Mouse (Mus musculus) lung, embryonic 16.5 days (tissue): ENCODE results near the gene Cab39l. TPM values are rescaled to one million over a fixed set of nuclear protein-coding genes. Genes with fewer than 3 reads are reported as not detected.
A peak's percentile ranks its signal among the peaks of the same experiment; 100 is the strongest.
"Not testable (repeated sequence)": the region's sequence is repeated elsewhere in the genome, so short reads cannot be mapped to it uniquely, and the experiment has no call there.

Source experiments
- ATAC-seq: fragments of 200-750 bp; cut with Nextera tagmentation; 2 replicates; pipeline ENCODE4 v1.8.0; 2017; ENCODE audit warnings: low read depth, mild to moderate bottlenecking, moderate library complexity
- H3K27ac ChIP-seq: fragments of 300-500 bp; sonication (generic); 2 replicates; pipeline ENCODE4 v1.5.1; 2014; ENCODE audit warnings: mild to moderate bottlenecking, control low read depth, low read length
- H3K27me3 ChIP-seq: fragments of 300-500 bp; sonication (generic); 2 replicates; pipeline ENCODE4 v1.6.1; 2014; ENCODE audit warnings: low read depth, low read length, mixed read lengths; ENCODE audit not compliant: control insufficient read depth, insufficient read depth
- H3K36me3 ChIP-seq: fragments of 300-500 bp; sonication (generic); 2 replicates; pipeline ENCODE4 v1.6.1; 2014; ENCODE audit warnings: low read length; ENCODE audit not compliant: control insufficient read depth, insufficient read depth
- H3K4me1 ChIP-seq: fragments of 300-500 bp; sonication (generic); replicated peaks from 2 replicates; pipeline ENCODE4 v1.6.1; 2014; ENCODE audit warnings: low read length, mixed read lengths; ENCODE audit not compliant: control insufficient read depth, insufficient read depth
- H3K4me2 ChIP-seq: fragments of 300-500 bp; sonication (generic); 2 replicates; pipeline ENCODE4 v1.6.1; 2014; ENCODE audit warnings: low read depth, low read length, control low read depth
- H3K4me3 ChIP-seq: fragments of 300-500 bp; sonication (generic); 2 replicates; pipeline ENCODE4 v1.5.1; 2014; ENCODE audit warnings: mild to moderate bottlenecking, low read length, control low read depth
- H3K9ac ChIP-seq: fragments of 300-500 bp; sonication (generic); 2 replicates; pipeline ENCODE4 v1.6.1; 2014; ENCODE audit warnings: low read length, control low read depth
- H3K9me3 ChIP-seq: fragments of 300-500 bp; sonication (generic); 2 replicates; pipeline ENCODE4 v1.6.1; 2016; ENCODE audit warnings: low read length; ENCODE audit not compliant: control insufficient read depth
- WGBS: fragments of 180-500 bp; shearing (Covaris S2); extraction: QIAGEN DNeasy Blood & Tissue Kit; methylation state at CpG from one replicate; pipeline ENCODE4 v1.1.7; 2014; 5-methylcytosine and 5-hydroxymethylcytosine counted together
- polyA plus RNA-seq: library from polyadenylated mRNA; unstranded; fragments of >200 nt; fragmentation: Nextera tagmentation; extraction: Ambion mirVana; gene quantifications from 2 replicates; pipeline ENCODE4 v1.2.1, GENCODE M21; 2015

The Cab39l gene
- polyA plus RNA-seq = 50.0 and 52.2 TPM in 2 replicates

- Histone ChIP-seq H3K27me3 (no peaks in the 10 kb centered on the region), H3K9ac (peak within 1 kb of the TSS; percentile 91), H3K4me3 (peak within 1 kb of the TSS; percentile 93), H3K27ac (peak within 1 kb of the TSS; percentile 84), H3K36me3 (no peaks in the 10 kb centered on the region), H3K4me2 (peak within 1 kb of the TSS; percentile 80), H3K9me3 (no peaks in the 10 kb centered on the region), H3K4me1 (peaks cover 3% of the 10 kb centered on the region; the same call in 1 of the 2 replicates)
- ATAC-seq = peak; percentile 100
- under 1% methylated on average over 62 of the region's 66 CpGs for WGBS
Measured at GRCm38 (mm10) chr14:59440558-59441471, at the start of gene Cab39l, which contains the start of gene Setdb2. TSS of gene Cab39l (plus strand) at chr14:59440972. TSS of gene Setdb2 (minus strand) at chr14:59440884.

DNA sequence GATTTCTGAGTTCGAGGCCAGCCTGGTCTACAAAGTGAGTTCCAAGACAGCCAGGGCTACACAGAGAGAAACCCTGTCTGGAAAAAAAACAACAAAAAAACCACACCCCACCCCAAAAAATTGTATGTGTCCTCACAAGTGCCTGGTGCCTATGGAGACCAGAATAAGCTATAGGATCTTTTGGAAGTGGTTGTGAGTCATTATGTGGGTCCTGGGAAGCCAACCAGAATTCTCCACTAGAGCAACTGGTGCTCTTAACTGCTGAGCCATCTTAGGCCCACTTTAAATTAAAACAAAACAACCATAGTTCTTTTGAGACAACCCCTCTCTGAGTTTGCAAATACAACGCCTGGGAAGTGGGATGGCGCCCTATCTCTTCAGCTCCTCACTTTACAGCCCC, 45.5 kb upstream of the Cab39l start, which contains the start of gene Phf11c:
Phf11c (minus strand) TSS at position 101 of the 400 bp plus-strand sequence.
- no peaks in the 10 kb centered on the region for H3K27me3 ChIP-seq
- H3K4me2 ChIP-seq = no peak within 1 kb of the TSS
- no peak within 1 kb of the TSS for H3K27ac ChIP-seq
- ATAC-seq = no peak
- H3K4me1 ChIP-seq = no peaks in the 10 kb centered on the region
- no peaks in the 10 kb centered on the region for H3K36me3 ChIP-seq
- H3K9me3 ChIP-seq = no peaks in the 10 kb centered on the region
- H3K9ac ChIP-seq = no peak within 1 kb of the TSS
- 91% methylated on average over 3 of the region's 3 CpGs for WGBS
- H3K4me3 ChIP-seq = no peak within 1 kb of the TSS

DNA sequence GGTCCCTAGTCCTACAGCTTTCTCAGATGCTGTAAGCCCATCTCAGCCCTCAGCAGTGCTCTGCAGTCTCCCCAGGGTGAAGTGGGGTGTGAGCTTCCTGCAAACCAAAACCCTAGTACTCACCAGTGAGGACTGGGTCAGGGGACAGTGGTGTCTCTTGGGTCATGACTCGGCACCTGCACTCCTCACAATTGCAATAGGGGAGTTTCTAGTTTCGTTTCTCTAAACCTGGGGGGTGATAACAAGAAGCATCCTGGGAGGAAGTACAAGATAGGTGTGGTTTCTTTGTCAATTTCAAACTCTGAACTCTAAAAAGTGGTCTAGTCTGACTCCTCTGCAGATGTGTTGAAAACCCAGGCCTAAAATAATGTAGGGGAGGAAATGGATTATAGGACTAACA, 43.8 kb upstream of the Cab39l start:
- H3K4me2 ChIP-seq = no peak overlapping the region
- H3K27me3 ChIP-seq = no peaks in the 10 kb centered on the region
- no peaks in the 10 kb centered on the region for H3K9me3 ChIP-seq
- 71% methylated on average over 2 of the region's 2 CpGs for WGBS
- H3K27ac ChIP-seq = no peak overlapping the region
- H3K36me3 ChIP-seq = no peaks in the 10 kb centered on the region
- no peak overlapping the region for H3K9ac ChIP-seq
- no peaks in the 10 kb centered on the region for H3K4me1 ChIP-seq
- H3K4me3 ChIP-seq = no peak overlapping the region
- ATAC-seq = no peak

DNA sequence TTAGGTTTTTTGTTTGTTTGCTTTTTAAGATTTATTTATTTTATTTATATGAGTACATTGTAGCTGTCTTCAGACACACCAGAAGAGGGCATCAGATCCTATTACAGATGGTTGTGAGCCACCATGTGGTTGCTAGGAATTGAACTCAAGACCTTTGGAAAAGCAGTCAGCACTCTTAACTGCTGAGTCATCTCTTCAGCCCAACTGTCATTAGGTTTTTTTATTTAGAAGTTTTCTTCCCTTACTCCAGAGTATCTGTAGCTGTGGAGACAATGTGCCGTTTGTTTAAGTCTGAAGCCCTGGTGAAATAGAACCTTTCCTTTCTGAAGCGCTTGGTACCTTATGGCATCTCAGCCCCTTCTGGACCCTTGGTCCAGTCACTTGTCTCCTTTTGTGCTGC, 25.8 kb upstream of the Cab39l start:
- not testable (repeated sequence) for H3K9ac ChIP-seq, H3K27ac ChIP-seq, H3K4me2 ChIP-seq, ATAC-seq, H3K9me3 ChIP-seq, H3K4me3 ChIP-seq, H3K4me1 ChIP-seq, H3K36me3 ChIP-seq, H3K27me3 ChIP-seq
- WGBS = 87% methylated on average over 2 of the region's 2 CpGs

- WGBS = 84% methylated on average over 4 of the region's 4 CpGs
Measured at GRCm38 (mm10) chr14:59418171-59418570, 22.6 kb upstream of the Cab39l start.

GRCm38 (mm10) chr14:59422912-59423663, 17.7 kb upstream of the Cab39l start:
- no peak overlapping the region for H3K4me2 ChIP-seq
- H3K4me1 ChIP-seq = no peaks in the 10 kb centered on the region
- H3K9ac ChIP-seq = no peak overlapping the region
- H3K9me3 ChIP-seq = no peaks in the 10 kb centered on the region
- WGBS = 83% methylated on average over 11 of the region's 11 CpGs
- H3K36me3 ChIP-seq = peaks cover 6% of the 10 kb centered on the region; the same call in 1 of the 2 replicates
- H3K27me3 ChIP-seq = no peaks in the 10 kb centered on the region
- H3K4me3 ChIP-seq = no peak overlapping the region
- no peak overlapping the region for H3K27ac ChIP-seq
- ATAC-seq = no peak

More at GRCm38 (mm10) chr14:59418171-59418570, 22.6 kb upstream of the Cab39l start:
- ATAC-seq = no peak
- H3K36me3 ChIP-seq = peaks cover 6% of the 10 kb centered on the region; the same call in 1 of the 2 replicates
- no peak overlapping the region for H3K9ac ChIP-seq
- H3K27ac ChIP-seq = no peak overlapping the region
- no peak overlapping the region for H3K4me2 ChIP-seq
- no peak overlapping the region for H3K4me3 ChIP-seq
- H3K4me1 ChIP-seq = no peaks in the 10 kb centered on the region
- H3K9me3 ChIP-seq = no peaks in the 10 kb centered on the region
- no peaks in the 10 kb centered on the region for H3K27me3 ChIP-seq

GRCm38 (mm10) chr14:59430556-59430955, 10.2 kb upstream of the Cab39l start:
- no peak overlapping the region for H3K27ac ChIP-seq
- H3K9me3 ChIP-seq = no peaks in the 10 kb centered on the region
- H3K4me3 ChIP-seq = no peak overlapping the region
- 71% methylated on average over 1 of the region's 1 CpGs for WGBS
- H3K9ac ChIP-seq = no peak overlapping the region
- H3K27me3 ChIP-seq = no peaks in the 10 kb centered on the region
- H3K36me3 ChIP-seq = no peaks in the 10 kb centered on the region; the same call in none of the 2 replicates
- no peak for ATAC-seq
- H3K4me1 ChIP-seq = no peaks in the 10 kb centered on the region
- H3K4me2 ChIP-seq = no peak overlapping the region

DNA sequence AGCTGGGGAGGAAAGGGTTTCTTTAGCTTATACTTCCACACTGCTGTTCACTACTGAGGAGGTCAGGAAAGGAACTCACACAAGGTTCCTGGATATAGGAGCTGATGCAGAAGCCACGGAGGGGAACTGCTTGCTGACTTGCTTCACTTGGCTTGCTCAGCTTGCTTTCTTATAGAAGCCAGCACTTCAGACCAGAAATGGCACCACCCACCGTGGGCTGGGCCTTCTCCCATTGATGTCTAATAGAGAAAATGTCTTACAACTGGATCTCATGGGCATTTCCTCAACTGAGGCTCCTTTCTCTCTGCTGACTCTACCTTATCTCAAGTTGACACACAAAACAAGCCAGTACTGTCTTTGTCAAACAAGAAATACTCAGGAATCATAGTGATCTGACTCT, 6.9 kb upstream of the Cab39l start:
- WGBS = 55% methylated on average over 2 of the region's 2 CpGs
- Histone ChIP-seq H3K4me3 (no peak overlapping the region), H3K27me3 (no peaks in the 10 kb centered on the region), H3K4me2 (no peak overlapping the region), H3K36me3 (no peaks in the 10 kb centered on the region), H3K4me1 (no peaks in the 10 kb centered on the region), H3K9ac (no peak overlapping the region), H3K9me3 (no peaks in the 10 kb centered on the region), H3K27ac (no peak overlapping the region)
- no peak for ATAC-seq

DNA sequence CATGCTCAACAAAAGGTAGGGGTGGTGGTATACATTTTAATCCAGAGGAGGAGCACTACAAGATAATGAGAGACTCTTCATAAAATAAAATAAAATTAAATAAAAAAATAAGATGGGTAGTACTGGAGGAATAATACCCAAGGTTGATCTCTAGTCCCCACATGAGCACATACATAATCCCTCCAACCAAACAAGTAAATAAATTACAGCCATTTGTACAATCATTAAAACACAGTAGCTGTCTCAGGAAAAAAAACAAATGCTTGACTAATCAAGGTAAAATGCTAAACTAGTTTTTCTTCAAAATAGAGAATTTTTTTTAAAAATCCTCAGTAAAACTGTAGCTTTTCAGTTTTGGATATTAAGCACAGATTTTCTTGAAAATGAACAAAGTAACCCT, 5.6 kb upstream of the Cab39l start:
- Histone ChIP-seq H3K9me3 (no peaks in the 10 kb centered on the region), H3K27ac (no peak overlapping the region), H3K27me3 (no peaks in the 10 kb centered on the region), H3K9ac (no peak overlapping the region), H3K36me3 (no peaks in the 10 kb centered on the region), H3K4me1 (peaks cover 3% of the 10 kb centered on the region; the same call in 1 of the 2 replicates), H3K4me2 (no peak overlapping the region), H3K4me3 (no peak overlapping the region)
- ATAC-seq = no peak
